Mouse (Mus musculus) forebrain, embryonic 13.5 days (tissue): ENCODE measurements at regions not wholly inside any gene's neighbourhood (a gene's known extent, or its start where the extent isn't known, plus 50 kb on each side); places are given as distances from the start of the nearest gene placed in this dataset.

ENCODE experiments used
- ATAC-seq: fragments of 200-750 bp; cut with Nextera tagmentation; 2 replicates; pipeline ENCODE4 v1.8.0; 2017
- H3K27ac ChIP-seq: fragments of 300-500 bp; sonication (generic); 2 replicates; pipeline ENCODE4 v1.5.1; 2015; ENCODE audit warnings: inconsistent platforms, mild to moderate bottlenecking, moderate library complexity
- H3K27me3 ChIP-seq: fragments of 300-500 bp; sonication (generic); 2 replicates; pipeline ENCODE4 v1.6.1; 2015; ENCODE audit warnings: mild to moderate bottlenecking, inconsistent platforms
- H3K36me3 ChIP-seq: fragments of 300-500 bp; sonication (generic); 2 replicates; pipeline ENCODE4 v1.6.1; 2015; ENCODE audit warnings: mild to moderate bottlenecking, inconsistent platforms; ENCODE audit not compliant: poor library complexity, severe bottlenecking
- H3K4me1 ChIP-seq: fragments of 300-500 bp; sonication (generic); 2 replicates; pipeline ENCODE4 v1.6.1; 2015; ENCODE audit warnings: inconsistent platforms
- H3K4me2 ChIP-seq: fragments of 300-500 bp; sonication (generic); 2 replicates; pipeline ENCODE4 v1.6.1; 2015; ENCODE audit warnings: inconsistent platforms, mild to moderate bottlenecking, moderate library complexity
- H3K4me3 ChIP-seq: fragments of 300-500 bp; sonication (generic); 2 replicates; pipeline ENCODE4 v1.5.1; 2015; ENCODE audit warnings: mild to moderate bottlenecking, inconsistent platforms
- H3K9ac ChIP-seq: fragments of 300-500 bp; sonication (generic); 2 replicates; pipeline ENCODE4 v1.6.1; 2015; ENCODE audit warnings: mild to moderate bottlenecking, inconsistent platforms
- H3K9me3 ChIP-seq: fragments of 300-500 bp; sonication (generic); replicated peaks from 2 replicates; pipeline ENCODE4 v1.6.1; 2016; ENCODE audit warnings: inconsistent platforms
- WGBS: fragments of 180-500 bp; shearing (Covaris S2); methylation state at CpG from one replicate; pipeline ENCODE4 v1.1.7; 2015; 5-methylcytosine and 5-hydroxymethylcytosine counted together

- H3K9me3 ChIP-seq, result no peaks in the 10 kb centered on the region
- H3K4me1 ChIP-seq, result no peaks in the 10 kb centered on the region
- H3K4me2 ChIP-seq, result no peak overlapping the region
- H3K4me3 ChIP-seq, result no peak overlapping the region
- no peaks in the 10 kb centered on the region for H3K36me3 ChIP-seq
- no peak overlapping the region for H3K9ac ChIP-seq
- ATAC-seq, result no peak
- H3K27me3 ChIP-seq, result no peaks in the 10 kb centered on the region
- 84% methylated on average over 5 of the region's 5 CpGs for WGBS
- no peak overlapping the region for H3K27ac ChIP-seq
Observed at GRCm38 (mm10) chr15:51327702-51328101, 2557.0 kb upstream of the Gm7489 start.

GRCm38 (mm10) chr15:51336441-51336840 lies 2548.3 kb upstream of the Gm7489 start:
- H3K27me3 ChIP-seq, result no peaks in the 10 kb centered on the region
- 49% methylated on average over 1 of the region's 1 CpGs for WGBS
- no peak overlapping the region for H3K9ac ChIP-seq
- H3K4me1 ChIP-seq, result no peaks in the 10 kb centered on the region
- no peaks in the 10 kb centered on the region for H3K9me3 ChIP-seq
- H3K4me2 ChIP-seq, result no peak overlapping the region
- H3K4me3 ChIP-seq, result no peak overlapping the region
- no peak overlapping the region for H3K27ac ChIP-seq
- H3K36me3 ChIP-seq, result no peaks in the 10 kb centered on the region
- no peak for ATAC-seq

GRCm38 (mm10) chr15:51346301-51346700 lies 2538.4 kb upstream of the Gm7489 start:
- no peaks in the 10 kb centered on the region for H3K4me1 ChIP-seq
- no peak overlapping the region for H3K9ac ChIP-seq
- no peaks in the 10 kb centered on the region for H3K36me3 ChIP-seq
- no peak overlapping the region for H3K4me2 ChIP-seq
- no peaks in the 10 kb centered on the region for H3K27me3 ChIP-seq
- ATAC-seq, result no peak
- WGBS, result 91% methylated on average over 4 of the region's 4 CpGs
- no peak overlapping the region for H3K27ac ChIP-seq
- no peaks in the 10 kb centered on the region for H3K9me3 ChIP-seq
- H3K4me3 ChIP-seq, result no peak overlapping the region

DNA sequence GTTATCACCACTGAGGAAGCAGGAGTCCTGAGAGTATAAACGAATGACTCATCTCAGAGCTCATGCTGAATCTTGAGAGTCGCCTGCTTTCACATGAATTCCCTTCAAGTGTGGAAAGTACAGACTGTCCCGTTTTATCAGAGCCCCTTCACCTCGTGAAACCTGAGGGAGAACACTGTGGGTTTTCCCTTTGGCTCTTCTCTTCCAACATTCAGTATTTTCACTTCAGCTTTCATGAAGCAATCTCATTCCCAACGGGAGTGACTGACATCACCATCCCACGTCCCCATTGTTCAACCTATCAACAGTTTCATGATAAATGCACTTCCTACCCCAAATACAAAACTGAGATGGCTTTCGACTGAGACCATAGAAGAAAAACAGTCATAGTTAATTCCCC lies 2521.3 kb upstream of the Gm7489 start:
- Histone ChIP-seq H3K9me3 (no peaks in the 10 kb centered on the region), H3K36me3 (no peaks in the 10 kb centered on the region), H3K27me3 (no peaks in the 10 kb centered on the region), H3K27ac (no peak overlapping the region), H3K4me1 (no peaks in the 10 kb centered on the region), H3K4me3 (no peak overlapping the region), H3K4me2 (no peak overlapping the region), H3K9ac (no peak overlapping the region)
- ATAC-seq, result no peak
- 79% methylated on average over 7 of the region's 7 CpGs for WGBS

- H3K27ac ChIP-seq, result no peak overlapping the region
- H3K9ac ChIP-seq, result no peak overlapping the region
- no peak overlapping the region for H3K4me3 ChIP-seq
- H3K27me3 ChIP-seq, result no peaks in the 10 kb centered on the region
- H3K9me3 ChIP-seq, result no peaks in the 10 kb centered on the region
- no peaks in the 10 kb centered on the region for H3K4me1 ChIP-seq
- no peaks in the 10 kb centered on the region for H3K36me3 ChIP-seq
- no peak overlapping the region for H3K4me2 ChIP-seq
- ATAC-seq, result no peak
Observed at GRCm38 (mm10) chr15:51371162-51371561, 2513.5 kb upstream of the Gm7489 start.

DNA sequence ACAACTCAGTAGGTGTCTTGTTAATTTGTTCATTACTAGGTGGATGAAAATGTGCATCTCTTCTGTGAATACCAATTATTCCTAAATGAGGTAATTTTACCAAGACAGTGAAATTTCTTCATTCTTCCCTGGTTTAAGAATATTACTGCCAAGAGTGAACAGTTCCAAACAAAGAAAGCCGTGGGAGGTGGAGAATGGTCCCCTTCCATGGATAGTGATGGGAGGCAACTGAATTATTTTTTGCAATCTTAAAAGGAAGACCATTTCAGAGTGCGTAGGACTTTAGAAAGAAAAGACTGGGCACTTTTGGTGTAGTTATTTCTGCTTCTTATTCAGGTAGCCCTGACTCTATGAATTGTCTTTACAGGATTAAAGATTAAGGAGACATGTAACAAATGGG lies 2494.3 kb upstream of the Gm7489 start:
- Histone ChIP-seq H3K27ac (no peak overlapping the region), H3K4me3 (no peak overlapping the region), H3K4me2 (no peak overlapping the region), H3K4me1 (no peaks in the 10 kb centered on the region), H3K9me3 (no peaks in the 10 kb centered on the region), H3K9ac (no peak overlapping the region), H3K36me3 (no peaks in the 10 kb centered on the region), H3K27me3 (no peaks in the 10 kb centered on the region)
- WGBS, result 46% methylated on average over 2 of the region's 2 CpGs
- ATAC-seq, result no peak

- H3K4me2 ChIP-seq, result no peak overlapping the region
- ATAC-seq, result no peak
- no peak overlapping the region for H3K4me3 ChIP-seq
- no peaks in the 10 kb centered on the region for H3K27me3 ChIP-seq
- no peaks in the 10 kb centered on the region for H3K4me1 ChIP-seq
- H3K36me3 ChIP-seq, result no peaks in the 10 kb centered on the region
- no peaks in the 10 kb centered on the region for H3K9me3 ChIP-seq
- WGBS, result 99% methylated on average over 2 of the region's 2 CpGs
- H3K27ac ChIP-seq, result no peak overlapping the region
- H3K9ac ChIP-seq, result no peak overlapping the region
Observed at GRCm38 (mm10) chr15:51391352-51391751, 2493.4 kb upstream of the Gm7489 start.

DNA sequence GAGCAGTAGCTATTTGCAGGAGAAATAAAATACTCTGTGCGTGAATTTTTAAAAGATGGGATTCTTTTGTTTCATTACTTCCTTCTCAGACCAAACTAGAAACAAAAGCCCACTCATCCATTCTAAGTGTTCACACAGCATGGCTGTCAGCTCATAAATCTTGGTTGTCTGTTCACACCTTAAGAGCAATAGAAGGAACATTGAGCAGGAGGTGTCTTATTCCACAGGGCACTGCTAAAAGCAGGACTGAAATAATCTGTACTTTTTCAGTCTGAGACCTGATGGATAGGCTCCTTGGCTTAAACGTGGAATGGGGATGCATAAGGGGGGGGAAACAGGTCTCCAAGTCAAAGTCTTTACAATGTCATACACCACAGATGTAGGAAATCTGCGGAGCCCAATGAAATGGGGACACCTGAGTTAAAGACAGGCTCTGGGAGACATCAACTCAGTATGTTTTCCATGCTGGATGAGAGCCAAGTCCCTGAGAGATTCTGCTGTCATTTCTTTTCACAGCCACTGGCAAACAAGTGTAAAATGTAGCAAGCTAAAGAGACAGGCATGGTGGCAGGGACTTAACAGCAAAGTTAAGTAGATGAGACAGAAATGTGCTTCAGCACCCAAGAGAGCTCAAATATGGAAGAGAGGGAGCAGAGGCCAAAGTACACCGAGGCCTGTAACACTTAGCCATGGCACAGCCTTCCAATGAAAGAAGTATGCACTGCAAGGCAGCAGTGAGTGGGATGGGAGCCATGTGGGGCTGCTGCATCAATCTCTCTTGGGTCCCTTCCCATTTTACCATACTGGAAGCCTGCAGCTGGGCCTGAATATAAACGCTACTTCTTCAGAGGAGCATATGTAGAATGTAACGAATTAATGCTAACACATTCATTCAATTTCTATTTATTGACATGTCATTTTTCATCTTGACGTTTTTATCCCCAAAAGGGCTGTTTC lies 2492.0 kb upstream of the Gm7489 start:
- Histone ChIP-seq H3K27ac (no peak overlapping the region), H3K4me2 (no peak overlapping the region), H3K27me3 (no peaks in the 10 kb centered on the region), H3K9me3 (no peaks in the 10 kb centered on the region), H3K36me3 (no peaks in the 10 kb centered on the region), H3K4me3 (no peak overlapping the region), H3K9ac (no peak overlapping the region), H3K4me1 (no peaks in the 10 kb centered on the region)
- peak; percentile 19; the same call in 1 of the 2 replicates for ATAC-seq
- 86% methylated on average over 7 of the region's 7 CpGs for WGBS

GRCm38 (mm10) chr15:51395961-51396360 lies 2488.7 kb upstream of the Gm7489 start:
- WGBS, result 59% methylated on average over 8 of the region's 8 CpGs
- no peak overlapping the region for H3K27ac ChIP-seq

GRCm38 (mm10) chr15:51403581-51403980 lies 2481.1 kb upstream of the Gm7489 start:
- H3K9ac ChIP-seq, result no peak overlapping the region
- no peak overlapping the region for H3K4me3 ChIP-seq
- H3K4me1 ChIP-seq, result no peaks in the 10 kb centered on the region
- no peaks in the 10 kb centered on the region for H3K9me3 ChIP-seq
- H3K36me3 ChIP-seq, result no peaks in the 10 kb centered on the region
- no peak for ATAC-seq
- 97% methylated on average over 3 of the region's 3 CpGs for WGBS
- H3K27ac ChIP-seq, result no peak overlapping the region
- no peak overlapping the region for H3K4me2 ChIP-seq
- H3K27me3 ChIP-seq, result no peaks in the 10 kb centered on the region

More at GRCm38 (mm10) chr15:51395961-51396360, 2488.7 kb upstream of the Gm7489 start:
- no peak for ATAC-seq
- no peaks in the 10 kb centered on the region for H3K27me3 ChIP-seq
- H3K9me3 ChIP-seq, result no peaks in the 10 kb centered on the region
- no peak overlapping the region for H3K4me2 ChIP-seq
- no peaks in the 10 kb centered on the region for H3K4me1 ChIP-seq
- H3K36me3 ChIP-seq, result no peaks in the 10 kb centered on the region
- no peak overlapping the region for H3K9ac ChIP-seq
- no peak overlapping the region for H3K4me3 ChIP-seq

DNA sequence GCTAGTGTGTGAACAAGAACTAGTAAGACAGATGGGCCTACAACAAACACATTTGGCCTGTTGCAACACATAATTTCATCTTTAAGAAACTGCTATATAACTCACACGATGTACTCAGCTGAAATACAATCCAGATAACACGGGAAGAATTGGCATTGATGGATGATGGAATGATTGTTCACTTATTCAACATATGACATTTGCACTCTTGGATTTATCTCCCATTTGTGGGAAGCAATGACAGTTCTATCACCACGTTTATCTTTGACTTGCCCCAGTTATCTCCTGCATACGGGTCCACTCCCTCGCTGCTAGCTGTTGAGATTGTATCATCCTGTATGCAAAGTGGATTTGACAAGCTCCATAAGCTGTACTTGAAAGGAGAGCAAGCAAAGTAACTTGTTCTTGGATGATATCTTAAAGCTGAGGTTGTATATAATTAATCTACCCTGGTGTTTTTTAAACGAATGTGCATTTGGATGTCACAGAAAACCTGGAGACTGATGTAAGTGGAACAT lies 2474.9 kb upstream of the Gm7489 start:
- Histone ChIP-seq H3K4me1 (no peaks in the 10 kb centered on the region), H3K27ac (no peak overlapping the region)

DNA sequence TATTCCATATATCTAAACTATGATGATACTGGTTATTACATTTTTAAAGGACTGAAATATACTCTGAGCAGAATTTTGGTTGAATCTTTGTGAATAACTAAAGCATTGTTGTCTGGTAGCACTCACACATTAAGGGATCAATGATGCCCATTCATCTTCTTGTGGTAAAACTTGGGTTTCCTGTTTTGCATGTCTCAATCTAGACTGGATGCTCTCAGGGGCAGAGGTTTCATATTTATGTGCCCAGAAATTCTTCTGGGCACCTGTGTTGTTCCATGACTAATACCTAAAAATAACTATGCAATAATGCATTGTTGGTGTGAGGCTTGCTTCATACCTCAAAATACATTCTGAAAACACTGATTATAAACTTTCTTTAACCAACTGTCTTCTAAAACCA lies 2472.7 kb upstream of the Gm7489 start:
- Histone ChIP-seq H3K36me3 (no peaks in the 10 kb centered on the region), H3K9me3 (no peaks in the 10 kb centered on the region), H3K4me3 (no peak overlapping the region), H3K27ac (no peak overlapping the region), H3K4me1 (no peaks in the 10 kb centered on the region), H3K4me2 (no peak overlapping the region), H3K27me3 (no peaks in the 10 kb centered on the region), H3K9ac (no peak overlapping the region)
- no peak for ATAC-seq

More for the DNA sequence above, 2474.9 kb upstream of the Gm7489 start:
- no peaks in the 10 kb centered on the region for H3K27me3 ChIP-seq
- 84% methylated on average over 6 of the region's 6 CpGs for WGBS
- H3K36me3 ChIP-seq, result no peaks in the 10 kb centered on the region
- H3K9ac ChIP-seq, result no peak overlapping the region
- H3K9me3 ChIP-seq, result no peaks in the 10 kb centered on the region
- no peak overlapping the region for H3K4me3 ChIP-seq
- H3K4me2 ChIP-seq, result no peak overlapping the region
- ATAC-seq, result no peak

- H3K9me3 ChIP-seq, result no peaks in the 10 kb centered on the region
- no peak overlapping the region for H3K4me2 ChIP-seq
- H3K27ac ChIP-seq, result no peak overlapping the region
- H3K4me3 ChIP-seq, result no peak overlapping the region
- H3K4me1 ChIP-seq, result no peaks in the 10 kb centered on the region
- 83% methylated on average over 2 of the region's 2 CpGs for WGBS
- no peaks in the 10 kb centered on the region for H3K27me3 ChIP-seq
- H3K36me3 ChIP-seq, result no peaks in the 10 kb centered on the region
- no peak overlapping the region for H3K9ac ChIP-seq
- ATAC-seq, result no peak
Observed at GRCm38 (mm10) chr15:51442606-51443005, 2442.1 kb upstream of the Gm7489 start.
